Mouse (Mus musculus) small intestine, adult 2 months (tissue): ENCODE measurements at regions not wholly inside any gene's neighbourhood (a gene's known extent, or its start where the extent isn't known, plus 50 kb on each side); places are given as distances from the start of the nearest gene placed in this dataset.

ENCODE experiments used
- H3K27ac ChIP-seq: fragments of 200-500 bp; 2 replicates; pipeline ENCODE4 v1.5.1; 2012; ENCODE audit warnings: low read depth, low read length, control low read depth, inconsistent platforms; ENCODE audit not compliant: insufficient read depth
- H3K27me3 ChIP-seq: fragments of 200-500 bp; 2 replicates; pipeline ENCODE4 v1.6.1; 2012; ENCODE audit warnings: mild to moderate bottlenecking, moderate library complexity, low read length, inconsistent platforms; ENCODE audit not compliant: control insufficient read depth, insufficient read depth
- H3K36me3 ChIP-seq: fragments of 200-500 bp; 2 replicates; pipeline ENCODE4 v1.6.1; 2012; ENCODE audit warnings: mild to moderate bottlenecking, low read length, control low read depth, inconsistent platforms; ENCODE audit not compliant: control insufficient read depth, insufficient read depth
- H3K4me1 ChIP-seq: fragments of 200-500 bp; 2 replicates; pipeline ENCODE4 v1.6.1; 2012; ENCODE audit warnings: low read length, inconsistent platforms, mixed read lengths; ENCODE audit not compliant: control insufficient read depth, insufficient read depth, insufficient read length
- H3K4me3 ChIP-seq: fragments of 200-500 bp; 2 replicates; pipeline ENCODE4 v1.5.1; 2012; ENCODE audit warnings: low read depth, mild to moderate bottlenecking, control low read depth, inconsistent platforms, low read length, moderate library complexity
- CTCF ChIP-seq: fragments of 200-500 bp; IDR thresholded peaks from 2 replicates; pipeline ENCODE4 v1.5.1; 2012; ENCODE audit warnings: low read depth, mild to moderate bottlenecking, control low read depth, inconsistent platforms, low read length, moderate library complexity, mixed read lengths; ENCODE audit not compliant: insufficient replicate concordance, insufficient read length; ENCODE audit errors: extremely low read depth
- POLR2A ChIP-seq: fragments of 200-500 bp; IDR thresholded peaks from 2 replicates; pipeline ENCODE4 v1.6.1; 2012; ENCODE audit warnings: low read depth, mild to moderate bottlenecking, control low read depth, inconsistent platforms, low read length, moderate library complexity
- WGBS: fragments of 180-500 bp; shearing (Covaris S2); methylation state at CpG from one replicate; pipeline ENCODE4 v1.1.7; 2018; 5-methylcytosine and 5-hydroxymethylcytosine counted together

GRCm38 (mm10) chr13:101896946-101897345 is 128.9 kb upstream of the Pik3r1 start:
- WGBS = 94% methylated on average over 4 of the region's 4 CpGs
- H3K27ac ChIP-seq = no peak overlapping the region
- no peaks in the 10 kb centered on the region for H3K4me1 ChIP-seq
- no peaks in the 10 kb centered on the region; the same call in 1 of the 2 replicates for H3K27me3 ChIP-seq
- no peaks in the 10 kb centered on the region for H3K36me3 ChIP-seq
- TF ChIP-seq CTCF = no peak
- TF ChIP-seq POLR2A = no peak
- no peak overlapping the region for H3K4me3 ChIP-seq

- H3K27ac ChIP-seq = no peak overlapping the region
- TF ChIP-seq POLR2A (no peak), CTCF (no peak)
- H3K4me1 ChIP-seq = no peaks in the 10 kb centered on the region
- H3K27me3 ChIP-seq = no peaks in the 10 kb centered on the region; the same call in 1 of the 2 replicates
- 71% methylated on average over 7 of the region's 7 CpGs for WGBS
- H3K4me3 ChIP-seq = no peak overlapping the region
- H3K36me3 ChIP-seq = no peaks in the 10 kb centered on the region
Observed at GRCm38 (mm10) chr13:101902213-101902612, 134.2 kb upstream of the Pik3r1 start.

GRCm38 (mm10) chr13:101905909-101906676 is 138.1 kb upstream of the Pik3r1 start:
- H3K27ac ChIP-seq = no peak overlapping the region
- no peak overlapping the region for H3K4me3 ChIP-seq
- no peaks in the 10 kb centered on the region for H3K36me3 ChIP-seq
- no peaks in the 10 kb centered on the region for H3K4me1 ChIP-seq
- WGBS = 85% methylated on average over 7 of the region's 7 CpGs
- TF ChIP-seq POLR2A = no peak
- TF ChIP-seq CTCF = no peak
- H3K27me3 ChIP-seq = no peaks in the 10 kb centered on the region

- no peak overlapping the region for H3K4me3 ChIP-seq
- no peaks in the 10 kb centered on the region for H3K36me3 ChIP-seq
- H3K4me1 ChIP-seq = peaks cover 4% of the 10 kb centered on the region; the same call in 1 of the 2 replicates
- H3K27me3 ChIP-seq = no peaks in the 10 kb centered on the region
- TF ChIP-seq POLR2A = no peak
- TF ChIP-seq CTCF = no peak
- H3K27ac ChIP-seq = no peak overlapping the region
- WGBS = 85% methylated on average over 5 of the region's 5 CpGs
Observed at GRCm38 (mm10) chr13:101909026-101909425, 141.0 kb upstream of the Pik3r1 start.

GRCm38 (mm10) chr13:101910687-101911086 is 142.7 kb upstream of the Pik3r1 start:
- 94% methylated on average over 5 of the region's 5 CpGs for whole genome bisulfite sequencing
- H3K4me1 ChIP-seq = peaks cover 15% of the 10 kb centered on the region; the same call in 1 of the 2 replicates
- TF ChIP-seq POLR2A (no peak), CTCF (no peak)
- no peaks in the 10 kb centered on the region for H3K36me3 ChIP-seq
- H3K4me3 ChIP-seq = no peak overlapping the region
- no peaks in the 10 kb centered on the region for H3K27me3 ChIP-seq
- no peak overlapping the region for H3K27ac ChIP-seq

- Histone ChIP-seq H3K4me3 (no peak overlapping the region), H3K27me3 (no peaks in the 10 kb centered on the region), H3K4me1 (peaks cover 18% of the 10 kb centered on the region; the same call in 1 of the 2 replicates), H3K36me3 (no peaks in the 10 kb centered on the region), H3K27ac (peak overlapping the region; percentile 84; the same call in 1 of the 2 replicates)
- TF ChIP-seq CTCF (no peak), POLR2A (no peak)
- WGBS = 24% methylated on average over 4 of the region's 4 CpGs
Observed at GRCm38 (mm10) chr13:101914132-101914531, 146.1 kb upstream of the Pik3r1 start.

- Histone ChIP-seq H3K4me3 (no peak overlapping the region), H3K27me3 (no peaks in the 10 kb centered on the region), H3K4me1 (peaks cover 20% of the 10 kb centered on the region; the same call in 1 of the 2 replicates), H3K36me3 (no peaks in the 10 kb centered on the region), H3K27ac (peak overlapping the region; percentile 84)
- 10% methylated on average over 5 of the region's 5 CpGs for WGBS
- TF ChIP-seq POLR2A (no peak), CTCF (no peak)
Observed at GRCm38 (mm10) chr13:101914691-101915541, 146.9 kb upstream of the Pik3r1 start.
